Mouse (Mus musculus): ENCODE results near the gene Mtg1.

DNA sequence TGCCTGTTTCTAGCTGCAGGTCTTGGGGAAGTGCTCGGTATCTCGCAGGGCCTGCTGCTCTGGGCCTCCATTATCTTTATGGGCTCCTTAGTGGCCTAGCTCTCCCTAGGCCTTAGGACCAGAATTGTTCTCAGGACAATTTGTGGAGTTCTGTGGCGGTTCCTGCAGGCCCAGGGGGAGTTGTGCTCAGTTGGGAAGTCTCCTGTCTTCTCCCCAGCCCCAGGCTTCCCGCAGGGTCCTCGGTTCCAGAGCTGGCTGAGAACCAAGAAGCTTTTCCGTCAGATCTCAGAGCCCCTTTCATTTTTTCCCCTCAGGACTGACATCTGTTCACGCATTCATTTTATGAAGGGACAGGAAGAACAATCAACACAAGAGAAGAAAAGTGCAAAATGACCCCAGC lies 27.3 kb downstream of the Mtg1 start, which contains the start of gene Olfr522:
- no peak for TF ChIP-seq POLR2A (IDR thresholded peaks at IDR 0.05; ENCODE audit: borderline replicate concordance, control insufficient read depth, low read depth, low read length)
- no peak for TF ChIP-seq CTCF (IDR thresholded peaks at IDR 0.05; ENCODE audit: control insufficient read depth, insufficient read depth, low read length)
